Mouse (Mus musculus): ENCODE measurements around the gene Ndufs7.

DNA sequence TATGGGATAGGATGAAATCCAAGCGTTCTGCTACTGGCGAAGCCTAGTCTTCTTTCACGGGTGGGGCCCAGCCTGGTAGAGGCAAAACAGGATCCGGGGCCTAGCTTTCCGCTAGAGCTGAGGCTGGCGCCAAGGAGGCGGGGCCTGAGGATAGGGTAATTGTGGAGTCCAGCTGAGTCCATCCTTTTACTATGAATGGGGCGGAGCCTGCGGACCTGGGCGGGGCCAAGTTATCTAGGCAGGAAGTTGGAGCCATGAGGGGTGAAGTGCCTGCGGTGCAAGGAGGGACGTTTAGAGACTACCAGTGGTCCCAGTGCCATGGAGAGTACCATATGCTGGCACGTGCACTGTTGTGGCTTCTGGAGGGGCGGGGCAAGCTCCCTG lies 12.7 kb downstream of the Ndufs7 start:
- TF ChIP-seq EP300 (IDR thresholded peaks at IDR 0.05; ENCODE audit: low read depth) (0 out of 2 replicates have a peak, but pooled peaks have one; percentile 10), CTCF (IDR thresholded peaks at IDR 0.05; ENCODE audit: low read depth) (no peak)

All from heart, postnatal 0 days (tissue).